Mouse (Mus musculus): Measurements from ENCODE around the gene Olfr472.
"Not testable (repeated sequence)": the region's sequence is repeated elsewhere in the genome, so short reads cannot be mapped to it uniquely, and the experiment has no call there.

Olfr472 gene

DNA sequence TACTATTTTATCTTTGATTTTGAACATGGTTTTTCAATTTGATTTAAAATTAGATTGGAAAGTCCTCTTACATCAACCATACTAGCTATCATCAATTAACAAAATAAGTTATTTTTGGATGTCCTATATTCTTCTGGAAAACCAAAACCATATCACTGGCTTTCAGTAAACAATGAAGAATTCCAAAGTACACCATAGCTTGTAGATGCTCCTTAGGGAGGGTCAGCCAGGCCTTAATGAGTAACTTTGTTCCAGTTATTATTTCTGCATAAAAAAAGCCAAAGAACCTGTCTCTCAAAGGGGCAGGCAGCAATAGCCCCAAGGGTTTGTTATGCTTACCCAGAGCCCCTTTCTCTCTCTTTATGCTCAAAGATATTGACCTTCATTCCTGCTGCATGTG, at the start of gene Olfr472:
Gene Olfr472, plus strand, starts transcription at position 301 of the 400 bp plus-strand sequence.
- no peak for DNase-seq (ENCODE audit: low spot score in 2 of 2)

DNA sequence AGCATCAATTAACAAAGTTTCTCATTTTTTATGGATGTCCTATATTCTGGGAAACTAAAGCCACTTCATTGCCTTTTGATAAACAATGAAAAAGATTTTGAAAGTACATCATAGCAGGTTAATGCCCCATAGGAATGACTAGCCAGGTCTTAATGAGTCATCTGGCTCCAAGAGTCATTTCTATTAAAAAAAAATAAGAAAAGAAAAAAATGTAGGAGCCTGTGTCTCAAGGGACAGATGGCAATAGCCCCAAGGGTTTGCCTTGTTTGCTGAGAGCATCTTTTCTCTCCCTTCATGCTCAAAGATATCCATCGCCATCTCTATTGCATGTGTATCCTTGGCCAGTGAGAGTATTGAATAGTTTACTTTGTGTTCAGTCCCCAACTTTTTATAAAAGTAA, 32.4 kb downstream of the Olfr472 start, which contains the start of gene Olfr473:
Gene Olfr473, plus strand, starts transcription at position 301 of the 400 bp plus-strand sequence.
- DNase-seq (ENCODE audit: low spot score in 2 of 2): no peak

- DNase-seq (ENCODE audit: low spot score in 2 of 2): not testable (repeated sequence)
Observed at GRCm38 (mm10) chr7:107952539-107952938, 54.8 kb downstream of the Olfr472 start.

DNA sequence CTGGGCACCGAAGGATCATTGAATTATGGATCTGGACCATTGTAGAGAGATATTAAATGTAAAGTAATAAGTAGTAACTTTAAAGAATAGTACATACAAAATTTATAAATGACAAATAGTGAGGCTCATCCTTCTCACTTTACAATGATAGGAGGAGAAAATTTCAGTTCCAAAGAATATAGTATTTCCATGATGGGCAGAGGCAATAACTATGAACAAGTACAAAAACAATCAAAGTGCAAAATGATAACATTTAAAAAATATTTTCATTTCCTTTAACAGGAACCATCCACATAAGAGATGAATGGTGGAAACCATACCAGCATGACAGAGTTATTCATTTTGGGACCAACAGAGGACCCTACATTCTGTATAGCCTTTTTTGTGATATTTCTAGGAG, 56.6 kb downstream of the Olfr472 start, which contains the start of gene Olfr474:
Gene Olfr474, plus strand, starts transcription at position 301 of the 400 bp plus-strand sequence.
- no peak for DNase-seq (ENCODE audit: low spot score in 2 of 2)

All from urinary bladder, adult 18-20 months (tissue).